Mouse (Mus musculus): ENCODE data around the gene Cdh24.

- TF ChIP-seq MAX (IDR thresholded peaks at IDR 0.05; ENCODE audit: low read depth) (no peak), USF1 (IDR thresholded peaks at IDR 0.05; ENCODE audit: low read depth) (no peak), POLR2AphosphoS2 (IDR thresholded peaks at IDR 0.05; ENCODE audit: insufficient read length, low read depth) (no peak)
Measured at GRCm38 (mm10) chr14:54607226-54607625, 33.9 kb downstream of the Cdh24 start.
